Mouse (Mus musculus) midbrain, embryonic 12.5 days (tissue): ENCODE measurements around the gene Htra1. TPM values are rescaled to one million over a fixed set of nuclear protein-coding genes. Genes with fewer than 3 reads are reported as not detected.

Experiments used
- ATAC-seq: fragments of 200-750 bp; cut with Nextera tagmentation; 2 replicates; pipeline ENCODE4 v1.8.0; 2017; ENCODE audit warnings: low read depth, moderate TSS enrichment, moderate library complexity; ENCODE audit not compliant: low FRiP score
- H3K27ac ChIP-seq: fragments of 300-500 bp; sonication (generic); replicated peaks from 2 replicates; pipeline ENCODE4 v1.5.1; 2016; ENCODE audit warnings: mild to moderate bottlenecking
- H3K27me3 ChIP-seq: fragments of 300-500 bp; sonication (generic); 2 replicates; pipeline ENCODE4 v1.6.1; 2016; ENCODE audit warnings: mild to moderate bottlenecking
- H3K36me3 ChIP-seq: fragments of 300-500 bp; sonication (generic); 2 replicates; pipeline ENCODE4 v1.6.1; 2016
- H3K4me1 ChIP-seq: fragments of 300-500 bp; sonication (generic); 2 replicates; pipeline ENCODE4 v1.6.1; 2016
- H3K4me2 ChIP-seq: fragments of 300-500 bp; sonication (generic); replicated peaks from 2 replicates; pipeline ENCODE4 v1.6.1; 2016; ENCODE audit warnings: mild to moderate bottlenecking, moderate library complexity
- H3K4me3 ChIP-seq: fragments of 300-500 bp; sonication (generic); 2 replicates; pipeline ENCODE4 v1.5.1; 2016; ENCODE audit warnings: mild to moderate bottlenecking
- H3K9ac ChIP-seq: fragments of 300-500 bp; sonication (generic); replicated peaks from 2 replicates; pipeline ENCODE4 v1.6.1; 2016; ENCODE audit warnings: mild to moderate bottlenecking, moderate library complexity
- H3K9me3 ChIP-seq: fragments of 300-500 bp; sonication (generic); 2 replicates; pipeline ENCODE4 v1.6.1; 2016; ENCODE audit warnings: mild to moderate bottlenecking
- WGBS: fragments of 180-500 bp; shearing (Covaris S2); methylation state at CpG from one replicate; pipeline ENCODE4 v1.1.7; 2016; 5-methylcytosine and 5-hydroxymethylcytosine counted together
- polyA plus RNA-seq: library from polyadenylated mRNA; unstranded; fragments of >200 nt; fragmentation: Nextera tagmentation; extraction: Ambion mirVana; gene quantifications from 2 replicates; pipeline ENCODE4 v1.2.1, GENCODE M21; 2016

Gene Htra1
- polyA plus RNA-seq, 1 experiment from 2014 or later, result 9.2 TPM

- no peaks in the 10 kb centered on the region for H3K9me3 ChIP-seq
These were observed 15.1 kb downstream of the Htra1 start for GRCm38 (mm10) chr7:130951004-130951403.

GRCm38 (mm10) chr7:130953376-130953775 is 17.5 kb downstream of the Htra1 start:
- Histone ChIP-seq H3K4me3 (no peak overlapping the region), H3K27me3 (no peaks in the 10 kb centered on the region), H3K9me3 (no peaks in the 10 kb centered on the region), H3K36me3 (no peaks in the 10 kb centered on the region), H3K9ac (no peak overlapping the region), H3K4me2 (no peak overlapping the region), H3K27ac (no peak overlapping the region), H3K4me1 (no peaks in the 10 kb centered on the region)
- ATAC-seq, result no peak
- 88% methylated on average over 10 of the region's 10 CpGs for WGBS

More at GRCm38 (mm10) chr7:130951004-130951403, 15.1 kb downstream of the Htra1 start:
- Histone ChIP-seq H3K27me3 (no peaks in the 10 kb centered on the region), H3K27ac (no peak overlapping the region), H3K4me1 (no peaks in the 10 kb centered on the region), H3K36me3 (no peaks in the 10 kb centered on the region), H3K9ac (no peak overlapping the region), H3K4me3 (no peak overlapping the region), H3K4me2 (no peak overlapping the region)
- WGBS, result 83% methylated on average over 5 of the region's 5 CpGs
- no peak for ATAC-seq

- Histone ChIP-seq H3K27me3 (no peaks in the 10 kb centered on the region), H3K4me3 (no peak overlapping the region), H3K36me3 (no peaks in the 10 kb centered on the region), H3K4me2 (no peak overlapping the region), H3K9me3 (no peaks in the 10 kb centered on the region), H3K9ac (no peak overlapping the region), H3K27ac (no peak overlapping the region), H3K4me1 (no peaks in the 10 kb centered on the region)
- ATAC-seq, result no peak
- WGBS, result 86% methylated on average over 10 of the region's 10 CpGs
These were observed 18.3 kb downstream of the Htra1 start for GRCm38 (mm10) chr7:130954177-130954601.

GRCm38 (mm10) chr7:130958551-130958950 is 22.6 kb downstream of the Htra1 start:
- ATAC-seq, result no peak
- H3K36me3 ChIP-seq, result no peaks in the 10 kb centered on the region
- no peak overlapping the region for H3K4me2 ChIP-seq
- no peak overlapping the region for H3K9ac ChIP-seq
- H3K4me3 ChIP-seq, result no peak overlapping the region
- WGBS, result 73% methylated on average over 7 of the region's 7 CpGs
- H3K27ac ChIP-seq, result no peak overlapping the region
- no peaks in the 10 kb centered on the region for H3K4me1 ChIP-seq
- no peaks in the 10 kb centered on the region for H3K27me3 ChIP-seq
- no peaks in the 10 kb centered on the region for H3K9me3 ChIP-seq

DNA sequence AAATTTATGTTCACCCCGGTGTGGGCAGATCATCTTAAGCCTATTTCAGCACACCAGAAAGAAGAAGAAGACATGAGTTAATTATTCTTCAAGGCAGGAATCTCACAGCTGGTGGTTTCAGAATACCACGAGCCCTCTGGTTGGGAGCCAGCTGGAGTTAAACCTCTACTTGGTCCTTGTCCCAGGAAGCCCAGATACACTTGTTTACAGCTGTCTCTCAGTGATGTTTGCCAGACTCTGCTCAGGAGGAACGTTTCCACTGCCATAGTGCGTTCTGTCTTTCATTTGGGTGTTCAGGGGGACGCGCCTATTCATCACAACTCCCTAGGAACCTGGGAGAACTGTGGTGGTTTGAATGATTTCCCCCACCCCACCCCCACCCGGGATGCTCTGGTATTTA is 24.0 kb downstream of the Htra1 start:
- H3K36me3 ChIP-seq, result no peaks in the 10 kb centered on the region
- H3K27me3 ChIP-seq, result no peaks in the 10 kb centered on the region
- no peak for ATAC-seq
- H3K4me2 ChIP-seq, result no peak overlapping the region
- no peak overlapping the region for H3K4me3 ChIP-seq
- 61% methylated on average over 7 of the region's 7 CpGs for WGBS
- no peak overlapping the region for H3K27ac ChIP-seq
- H3K9ac ChIP-seq, result no peak overlapping the region
- H3K9me3 ChIP-seq, result no peaks in the 10 kb centered on the region
- H3K4me1 ChIP-seq, result 0 out of 2 replicates have a peak, but pooled peaks cover 4% of the 10 kb centered on the region

GRCm38 (mm10) chr7:130961429-130961828 is 25.5 kb downstream of the Htra1 start:
- H3K4me3 ChIP-seq, result no peak overlapping the region
- H3K9ac ChIP-seq, result no peak overlapping the region
- ATAC-seq, result no peak
- H3K9me3 ChIP-seq, result no peaks in the 10 kb centered on the region
- no peak overlapping the region for H3K27ac ChIP-seq
- H3K4me2 ChIP-seq, result no peak overlapping the region
- no peaks in the 10 kb centered on the region for H3K27me3 ChIP-seq
- 94% methylated on average over 6 of the region's 6 CpGs for WGBS
- H3K36me3 ChIP-seq, result no peaks in the 10 kb centered on the region
- H3K4me1 ChIP-seq, result 0 out of 2 replicates have a peak, but pooled peaks cover 4% of the 10 kb centered on the region

DNA sequence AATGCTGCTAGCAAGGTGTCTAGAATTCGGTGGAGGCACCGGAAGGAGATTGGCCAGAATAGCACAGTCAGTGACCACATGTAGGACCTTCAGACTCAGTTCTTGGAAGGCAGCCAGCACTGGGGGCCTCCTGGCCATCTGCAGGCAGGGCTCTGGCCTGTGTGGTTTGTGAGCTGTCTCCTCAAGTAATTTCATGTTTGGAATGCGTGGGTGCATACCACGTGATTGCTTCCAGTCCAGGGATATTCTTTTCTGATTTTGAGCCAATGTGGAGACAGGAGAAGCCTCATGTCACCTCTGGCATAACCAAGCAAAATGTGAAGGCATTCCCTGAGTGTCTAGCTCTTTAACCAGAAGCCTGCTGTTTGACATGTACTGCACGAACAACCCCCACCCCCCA is 28.8 kb downstream of the Htra1 start:
- ATAC-seq, result no peak
- Histone ChIP-seq H3K4me1 (0 out of 2 replicates have a peak, but pooled peaks cover 4% of the 10 kb centered on the region), H3K36me3 (no peaks in the 10 kb centered on the region), H3K4me3 (no peak overlapping the region), H3K9ac (no peak overlapping the region), H3K27me3 (no peaks in the 10 kb centered on the region), H3K4me2 (no peak overlapping the region), H3K27ac (no peak overlapping the region), H3K9me3 (no peaks in the 10 kb centered on the region)
- WGBS, result 69% methylated on average over 5 of the region's 5 CpGs

DNA sequence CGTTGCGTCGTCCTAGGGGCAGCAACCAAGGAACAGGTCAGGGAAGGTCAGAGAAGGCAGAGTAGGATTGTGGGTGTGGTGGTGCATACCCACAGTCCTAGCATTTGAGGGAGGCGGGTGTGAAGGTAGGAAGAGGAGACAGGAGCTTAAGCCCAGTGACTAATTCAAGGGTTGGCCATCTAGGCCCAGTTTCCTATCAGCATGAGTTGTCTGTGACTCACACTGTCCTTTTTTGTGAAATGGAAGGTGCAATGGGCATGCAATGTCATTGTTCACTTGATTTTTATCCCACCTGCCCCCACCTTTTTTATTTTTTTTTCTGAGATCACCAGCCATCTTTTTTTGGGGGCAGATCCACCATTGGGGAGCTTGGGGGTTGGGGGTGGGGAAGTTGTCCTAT is 29.5 kb downstream of the Htra1 start:
- H3K4me1 ChIP-seq, result 0 out of 2 replicates have a peak, but pooled peaks cover 4% of the 10 kb centered on the region

DNA sequence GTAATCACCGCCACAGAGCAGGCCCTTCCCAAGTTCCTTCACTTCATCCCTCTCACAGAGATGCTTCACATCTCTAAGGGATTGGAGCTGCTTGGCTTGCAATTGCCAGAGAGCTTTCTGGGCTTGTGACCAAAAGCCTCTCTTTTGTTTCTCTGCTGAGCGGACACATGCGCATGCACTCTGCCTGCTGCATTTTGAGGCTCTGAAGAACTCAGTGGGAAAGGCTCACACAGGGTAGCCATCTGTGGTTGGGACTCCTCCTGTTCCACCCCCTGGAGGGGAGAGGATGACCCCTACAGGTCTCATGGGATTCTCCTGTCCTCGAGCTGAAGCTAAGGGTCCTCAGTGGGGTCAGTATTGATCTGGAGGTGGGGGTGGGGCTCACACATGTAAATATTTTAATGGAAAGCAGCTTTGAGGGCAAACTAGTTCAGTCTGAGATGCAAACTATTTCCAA is 30.0 kb downstream of the Htra1 start:
- Histone ChIP-seq H3K36me3 (no peaks in the 10 kb centered on the region), H3K27ac (no peak overlapping the region), H3K27me3 (no peaks in the 10 kb centered on the region), H3K9ac (no peak overlapping the region), H3K4me3 (no peak overlapping the region), H3K4me2 (no peak overlapping the region), H3K4me1 (0 out of 2 replicates have a peak, but pooled peaks cover 4% of the 10 kb centered on the region), H3K9me3 (no peaks in the 10 kb centered on the region)
- no peak for ATAC-seq
- WGBS, result 47% methylated on average over 4 of the region's 4 CpGs

More for the DNA sequence above, 29.5 kb downstream of the Htra1 start:
- Histone ChIP-seq H3K27ac (no peak overlapping the region), H3K4me2 (no peak overlapping the region), H3K36me3 (no peaks in the 10 kb centered on the region), H3K9ac (no peak overlapping the region), H3K4me3 (no peak overlapping the region), H3K27me3 (no peaks in the 10 kb centered on the region), H3K9me3 (no peaks in the 10 kb centered on the region)
- WGBS, result 88% methylated on average over 4 of the region's 4 CpGs
- ATAC-seq, result no peak

- Histone ChIP-seq H3K9ac (no peak overlapping the region), H3K4me2 (no peak overlapping the region), H3K36me3 (no peaks in the 10 kb centered on the region), H3K27ac (no peak overlapping the region), H3K9me3 (no peaks in the 10 kb centered on the region), H3K4me3 (no peak overlapping the region), H3K4me1 (0 out of 2 replicates have a peak, but pooled peaks cover 4% of the 10 kb centered on the region), H3K27me3 (no peaks in the 10 kb centered on the region)
- ATAC-seq, result no peak
- 79% methylated on average over 5 of the region's 5 CpGs for WGBS
These were observed 30.5 kb downstream of the Htra1 start for GRCm38 (mm10) chr7:130966451-130966850.

GRCm38 (mm10) chr7:130966876-130967275 is 31.0 kb downstream of the Htra1 start:
- 78% methylated on average over 6 of the region's 6 CpGs for WGBS
- Histone ChIP-seq H3K9me3 (no peaks in the 10 kb centered on the region), H3K27ac (no peak overlapping the region), H3K9ac (no peak overlapping the region), H3K4me1 (0 out of 2 replicates have a peak, but pooled peaks cover 4% of the 10 kb centered on the region), H3K4me3 (no peak overlapping the region), H3K27me3 (no peaks in the 10 kb centered on the region), H3K36me3 (no peaks in the 10 kb centered on the region), H3K4me2 (no peak overlapping the region)
- no peak for ATAC-seq

DNA sequence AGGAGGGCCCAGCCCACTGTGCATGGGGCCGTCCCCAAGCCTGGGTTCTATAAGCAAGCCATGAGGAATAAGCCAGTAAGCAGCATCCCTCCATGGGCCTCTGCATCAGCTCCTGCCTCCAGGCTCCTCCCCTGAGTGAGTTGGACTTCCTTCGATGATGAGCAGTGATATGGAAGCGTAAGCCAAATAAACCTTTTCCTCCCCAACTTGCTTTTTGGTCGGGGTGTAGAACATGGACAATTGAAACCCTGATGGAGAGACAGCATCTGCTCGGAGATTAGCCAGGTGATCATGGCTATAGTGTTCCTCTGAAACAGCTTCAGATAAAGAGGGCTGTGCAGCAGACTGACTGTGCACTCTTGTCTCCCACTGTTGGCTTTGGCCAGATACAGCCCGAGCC is 32.0 kb downstream of the Htra1 start:
- H3K27ac ChIP-seq, result no peak overlapping the region
- H3K4me2 ChIP-seq, result no peak overlapping the region
- H3K4me1 ChIP-seq, result 0 out of 2 replicates have a peak, but pooled peaks cover 4% of the 10 kb centered on the region
- WGBS, result 92% methylated on average over 6 of the region's 6 CpGs
- H3K36me3 ChIP-seq, result no peaks in the 10 kb centered on the region
- H3K4me3 ChIP-seq, result no peak overlapping the region
- no peaks in the 10 kb centered on the region for H3K9me3 ChIP-seq
- no peaks in the 10 kb centered on the region for H3K27me3 ChIP-seq
- no peak overlapping the region for H3K9ac ChIP-seq
- ATAC-seq, result no peak

- Histone ChIP-seq H3K9me3 (no peaks in the 10 kb centered on the region), H3K4me3 (no peak overlapping the region), H3K4me1 (0 out of 2 replicates have a peak, but pooled peaks cover 4% of the 10 kb centered on the region), H3K4me2 (no peak overlapping the region), H3K36me3 (no peaks in the 10 kb centered on the region), H3K27me3 (no peaks in the 10 kb centered on the region), H3K9ac (no peak overlapping the region), H3K27ac (no peak overlapping the region)
- no peak for ATAC-seq
- WGBS, result 72% methylated on average over 7 of the region's 7 CpGs
These were observed 32.6 kb downstream of the Htra1 start for GRCm38 (mm10) chr7:130968537-130968936.
